Mouse (Mus musculus): ENCODE results near the gene Fgf18.

The Fgf18 gene

DNA sequence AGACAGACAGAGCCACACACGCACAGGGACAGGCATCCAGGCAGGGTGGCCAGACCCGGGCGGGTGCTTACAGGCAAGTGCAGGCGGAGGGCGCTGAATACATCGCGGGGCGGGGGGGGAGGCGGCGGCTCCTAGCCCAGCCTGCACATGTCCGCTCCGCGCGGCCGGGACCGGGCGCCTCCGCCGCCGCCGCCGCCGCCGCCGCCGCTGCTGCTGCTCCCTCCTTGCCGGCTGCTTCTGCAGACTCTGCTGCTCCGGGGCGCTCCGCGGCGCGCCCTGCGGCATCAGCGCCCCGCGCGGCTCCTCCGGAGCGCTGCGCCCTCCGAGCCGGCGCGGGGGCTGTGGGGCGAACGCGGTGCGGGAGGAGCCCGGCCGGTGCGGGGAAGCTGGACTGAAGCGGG is at the start of gene Fgf18:
TSS of gene Fgf18 (minus strand) at position 230 of the 401 bp plus-strand sequence.
- no peak for DNase-seq (ENCODE audit: low spot score in 2 of 2)

DNA sequence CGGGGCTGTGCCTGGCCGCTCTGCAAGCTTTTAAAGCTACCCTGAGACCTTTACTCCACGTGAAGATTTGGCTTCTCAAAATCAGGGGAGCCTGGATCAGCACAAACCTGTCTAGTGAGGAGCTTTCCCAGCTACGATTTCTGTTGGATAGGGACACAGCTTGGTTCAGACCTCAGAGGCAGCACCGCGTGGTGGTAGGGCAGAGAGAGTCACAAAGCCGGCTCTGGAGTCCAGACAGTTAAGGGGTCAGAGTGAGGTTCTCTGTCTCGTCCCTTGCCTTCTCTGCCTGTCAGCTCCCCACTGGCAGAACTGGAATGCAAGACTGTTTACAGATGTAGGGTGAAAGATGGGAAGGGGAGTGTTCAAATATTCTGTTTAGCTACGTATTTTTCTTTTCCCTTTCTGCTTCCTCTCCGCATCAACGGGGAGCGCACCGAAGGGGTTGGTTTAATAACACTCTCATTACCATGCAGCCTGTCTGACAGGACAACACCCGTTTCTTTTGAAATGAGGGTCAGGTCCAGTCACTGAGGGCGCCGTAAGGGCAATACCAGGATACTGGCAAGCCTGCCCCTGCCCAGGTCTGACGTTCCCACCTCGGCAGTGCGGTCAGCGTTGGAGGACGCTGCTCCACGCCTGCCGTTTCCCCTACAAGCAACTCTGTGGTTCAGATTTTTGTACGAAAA is 49.4 kb upstream of the Fgf18 start:
- DNase-seq (ENCODE audit: low spot score in 2 of 2) = no peak

DNA sequence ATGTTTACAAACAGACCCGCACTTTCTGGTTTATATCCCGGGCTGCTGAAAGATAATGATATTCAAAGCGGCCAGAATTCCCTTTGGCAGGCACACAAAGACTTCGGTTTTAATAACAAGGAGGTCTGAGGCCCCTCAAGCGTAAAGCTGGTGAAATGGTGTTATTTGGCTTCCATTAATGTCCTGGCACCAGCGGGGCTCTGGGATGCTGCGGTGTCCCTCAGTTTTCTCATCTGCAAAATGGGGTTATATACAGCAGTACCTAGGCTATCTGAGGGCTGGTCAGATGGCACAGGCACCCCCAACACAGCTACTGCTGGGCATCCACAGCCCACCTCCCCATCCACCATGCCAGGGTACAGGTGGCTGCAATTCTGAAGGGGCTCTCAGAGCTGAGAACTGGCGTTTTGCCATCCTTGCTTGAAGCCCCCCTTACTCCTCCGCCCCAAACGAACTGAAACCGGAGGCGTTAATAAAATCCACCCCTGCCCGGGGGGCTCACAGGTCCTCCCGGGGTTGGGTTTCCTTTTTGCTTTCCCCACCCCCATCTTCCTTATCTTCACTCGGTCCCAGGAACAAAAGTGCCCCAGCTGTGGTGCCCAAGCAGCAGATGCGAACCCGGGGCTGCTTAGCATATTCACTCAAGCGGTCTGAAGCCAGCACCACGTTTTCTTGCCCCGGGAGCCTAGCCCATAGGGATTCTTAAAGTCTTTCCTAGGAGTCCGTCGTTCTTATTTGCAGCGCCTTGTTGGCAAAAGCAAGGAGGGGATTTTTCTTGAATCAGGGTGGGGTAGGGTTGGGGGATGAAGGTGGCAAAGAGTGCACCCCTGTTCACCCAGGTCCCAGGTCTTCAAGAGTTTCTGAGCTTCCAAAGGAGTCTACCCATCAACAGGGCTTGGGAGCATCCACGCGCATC is 48.6 kb upstream of the Fgf18 start:
- DNase-seq (ENCODE audit: low spot score in 2 of 2) = no peak

DNA sequence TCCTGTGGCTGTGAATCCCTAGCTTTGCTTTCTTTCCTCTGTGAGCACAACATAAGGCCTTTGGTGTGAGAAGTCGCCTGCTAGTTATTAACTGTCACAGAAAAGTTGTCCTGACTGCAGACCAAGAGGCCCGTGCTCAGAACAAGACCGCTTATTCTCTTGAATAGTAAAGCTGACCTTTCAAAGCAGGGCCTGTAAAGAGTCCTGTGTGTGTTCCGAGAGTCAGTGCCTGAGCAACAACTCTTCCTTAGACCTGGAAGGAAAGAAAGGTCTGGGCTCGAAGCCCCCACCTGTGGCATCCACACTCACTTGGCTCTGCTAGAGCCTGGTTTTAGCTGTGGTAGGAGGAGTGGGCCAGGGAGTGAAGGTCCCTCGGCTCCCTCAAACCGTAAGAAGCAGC is 47.9 kb upstream of the Fgf18 start:
- no peak for DNase-seq (ENCODE audit: low spot score in 2 of 2)

DNA sequence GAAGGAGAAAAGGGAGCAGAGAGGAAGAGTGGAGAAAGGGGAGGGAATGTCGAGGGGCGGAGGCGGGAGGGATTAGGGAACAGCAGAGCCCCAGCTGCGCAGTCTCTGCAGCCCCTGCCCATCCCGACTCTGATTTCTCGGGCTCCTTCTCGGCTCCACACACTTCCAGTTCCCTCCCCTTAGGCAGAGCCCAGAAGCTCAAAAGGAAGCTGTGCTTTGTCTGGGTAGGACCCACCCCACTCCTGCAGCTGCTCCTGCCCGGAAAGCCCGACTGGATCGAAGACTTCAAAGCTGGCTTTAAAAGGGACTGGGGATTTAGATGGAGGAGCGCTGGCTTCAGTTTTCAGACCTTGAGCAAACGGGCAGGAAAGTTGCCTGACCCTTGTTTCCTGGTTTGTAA is 46.5 kb upstream of the Fgf18 start:
- no peak for DNase-seq (ENCODE audit: low spot score in 2 of 2)

DNA sequence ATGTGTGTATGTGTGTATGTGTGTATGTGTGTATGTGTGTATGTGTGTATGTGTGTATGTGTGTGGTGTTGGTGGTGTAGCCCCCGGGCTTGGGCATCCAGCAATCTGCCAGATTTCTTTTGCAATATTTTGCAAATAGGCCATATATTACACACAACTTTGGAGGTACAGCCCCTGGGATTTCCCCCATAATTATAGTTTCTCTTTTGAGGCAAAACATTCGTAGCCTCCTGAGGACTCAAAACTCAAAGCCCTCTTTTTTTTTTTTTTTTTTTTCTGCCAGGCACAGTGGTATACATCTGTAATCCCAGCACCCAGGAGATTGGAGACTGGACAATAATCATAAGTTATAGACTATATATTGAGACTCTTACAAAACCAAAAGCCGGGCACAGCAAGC is 34.6 kb upstream of the Fgf18 start:
- no peak for DNase-seq (ENCODE audit: low spot score in 2 of 2)

DNA sequence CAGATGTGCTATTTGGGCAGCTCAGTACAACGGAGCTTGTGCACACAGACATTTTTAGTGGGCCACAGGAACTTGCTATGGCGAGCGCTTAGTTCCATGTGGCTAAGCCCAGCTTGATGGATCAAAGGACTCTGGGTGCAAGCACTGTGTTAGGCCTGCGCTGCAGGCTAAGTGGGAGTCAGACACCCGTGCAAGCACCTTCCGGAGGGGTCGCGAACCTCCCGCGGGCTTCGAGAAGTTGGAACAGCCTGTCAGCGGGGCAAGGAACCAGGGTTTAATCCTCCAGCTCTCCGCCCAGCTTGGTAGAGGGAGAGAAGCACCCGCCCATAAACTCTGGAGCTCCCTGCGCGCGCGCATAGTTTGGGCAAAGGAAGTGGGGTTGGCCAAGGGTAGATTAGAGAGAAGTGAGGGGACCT is 33.5 kb upstream of the Fgf18 start:
- no peak for DNase-seq (ENCODE audit: low spot score in 2 of 2)

DNA sequence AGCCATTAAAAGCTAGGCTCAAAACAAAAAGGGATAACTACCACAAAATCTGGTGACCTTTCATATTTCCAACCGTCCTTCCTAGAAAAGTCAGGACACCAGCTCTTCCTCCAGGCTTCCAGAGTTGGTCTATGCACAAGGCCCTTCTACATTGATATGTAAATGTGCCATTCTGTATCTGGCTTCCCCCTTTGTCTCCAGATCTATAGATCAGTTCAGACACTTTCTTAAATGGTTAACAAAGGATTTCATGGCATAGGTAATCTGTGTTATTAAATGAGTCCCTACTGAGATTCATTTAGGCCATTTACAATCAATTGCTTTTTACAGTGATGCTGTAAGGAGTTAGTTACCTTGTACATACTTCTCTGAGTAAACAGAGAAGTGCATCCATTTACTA is 32.6 kb upstream of the Fgf18 start:
- no peak for DNase-seq (ENCODE audit: low spot score in 2 of 2)

DNA sequence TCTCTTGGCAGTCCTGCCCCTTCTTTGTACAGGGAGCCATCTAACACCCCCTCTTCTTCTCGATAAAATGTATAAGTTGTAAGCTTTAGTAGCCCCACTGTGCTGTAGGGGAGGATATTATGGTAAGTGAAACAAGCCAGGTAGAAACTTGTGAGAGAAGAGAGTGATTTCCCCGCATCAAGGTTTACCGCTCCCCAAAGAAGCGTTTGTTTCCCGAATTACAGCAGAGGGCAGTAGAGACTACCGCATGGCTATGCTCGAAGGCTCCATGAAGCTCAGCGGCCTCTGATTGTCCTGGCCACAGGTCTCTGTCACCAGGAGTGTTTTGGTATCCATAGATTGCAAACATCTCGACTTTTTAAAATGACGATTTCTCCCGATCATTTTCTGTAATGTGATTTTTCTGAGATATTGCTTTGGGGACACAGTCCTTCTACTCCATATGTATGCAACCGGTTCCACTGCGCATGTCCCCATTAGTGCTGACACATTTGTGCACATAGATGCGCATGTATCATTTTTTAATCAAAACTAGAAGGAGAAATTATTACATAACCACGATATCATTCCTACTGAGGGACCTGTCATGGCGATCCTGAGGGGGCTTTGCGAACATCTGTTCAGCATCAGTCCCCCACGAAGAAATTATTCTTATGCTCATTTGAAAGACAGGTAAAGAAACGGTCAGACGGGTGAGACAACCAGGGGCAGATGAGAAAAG is 29.5 kb upstream of the Fgf18 start:
- no peak for DNase-seq (ENCODE audit: low spot score in 2 of 2)

DNA sequence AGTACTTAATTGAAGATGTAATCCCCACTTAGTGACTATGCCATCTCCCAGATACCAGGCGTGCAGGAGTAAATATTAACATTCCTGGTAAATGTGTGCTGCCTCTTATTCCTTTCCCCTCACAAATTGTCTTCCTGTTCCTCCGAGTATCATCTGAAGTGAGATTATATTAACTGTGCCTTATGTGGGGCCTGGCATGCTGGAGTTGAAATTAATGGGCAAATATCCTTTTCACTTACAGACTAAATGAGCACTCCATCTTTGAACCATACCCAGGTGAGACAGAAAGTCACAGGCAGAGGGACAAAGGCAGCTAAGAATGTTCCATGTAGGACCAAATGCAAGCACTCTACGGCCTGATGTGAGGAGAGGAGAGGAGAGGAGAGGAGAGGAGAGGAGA is 28.6 kb upstream of the Fgf18 start:
- DNase-seq (ENCODE audit: low spot score in 2 of 2) = no peak

DNA sequence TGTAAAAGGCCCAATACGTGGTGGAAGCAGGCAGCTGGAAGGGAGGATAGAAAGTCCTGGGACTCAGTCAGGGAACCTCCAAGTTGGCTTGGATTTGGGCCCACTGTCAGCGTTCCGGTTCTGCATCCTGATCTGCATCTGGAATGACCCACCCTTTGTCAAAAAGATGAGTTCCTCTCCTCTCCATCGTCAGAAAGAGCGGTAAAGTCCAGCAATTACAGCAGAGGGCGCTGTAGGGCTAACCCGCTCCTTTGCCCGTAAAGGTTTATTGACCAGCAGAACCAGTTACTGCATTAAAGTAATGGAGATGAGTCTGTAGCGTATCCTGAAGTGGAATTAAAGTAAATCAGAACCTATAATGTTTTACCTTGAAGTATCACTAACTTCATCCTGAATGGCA is 23.3 kb upstream of the Fgf18 start:
- DNase-seq (ENCODE audit: low spot score in 2 of 2) = no peak

DNA sequence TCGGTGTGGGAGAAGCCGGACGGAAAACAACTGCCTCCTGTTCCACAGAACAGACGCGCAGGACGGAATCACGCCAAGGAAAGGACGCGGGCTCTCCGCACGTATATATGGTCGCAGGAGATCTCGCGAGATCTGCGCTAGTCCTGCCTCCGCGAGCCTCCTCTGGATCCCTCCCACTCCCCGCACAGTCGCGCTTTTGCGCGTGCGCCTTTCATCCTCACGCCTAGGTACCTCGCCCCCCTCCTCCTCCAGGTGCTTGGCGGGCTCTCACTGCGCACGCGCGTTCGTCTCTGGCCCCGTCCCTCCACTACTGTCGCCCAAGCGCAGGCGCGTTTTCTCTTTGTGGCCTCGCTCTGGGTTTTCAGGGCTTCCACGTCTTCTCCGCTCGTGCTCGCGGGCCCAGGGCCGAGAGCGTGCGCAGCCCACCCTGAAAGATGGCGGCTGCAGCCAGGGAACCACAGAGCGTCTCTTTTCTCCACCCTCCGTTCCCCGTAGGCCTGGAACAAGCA is 15.9 kb upstream of the Fgf18 start, which contains the start of gene Npm1:
TSS of gene Npm1 (minus strand) at position 209 of the 509 bp plus-strand sequence.
- peak; percentile 98 to 99 for DNase-seq (ENCODE audit: low spot score in 2 of 2)

DNA sequence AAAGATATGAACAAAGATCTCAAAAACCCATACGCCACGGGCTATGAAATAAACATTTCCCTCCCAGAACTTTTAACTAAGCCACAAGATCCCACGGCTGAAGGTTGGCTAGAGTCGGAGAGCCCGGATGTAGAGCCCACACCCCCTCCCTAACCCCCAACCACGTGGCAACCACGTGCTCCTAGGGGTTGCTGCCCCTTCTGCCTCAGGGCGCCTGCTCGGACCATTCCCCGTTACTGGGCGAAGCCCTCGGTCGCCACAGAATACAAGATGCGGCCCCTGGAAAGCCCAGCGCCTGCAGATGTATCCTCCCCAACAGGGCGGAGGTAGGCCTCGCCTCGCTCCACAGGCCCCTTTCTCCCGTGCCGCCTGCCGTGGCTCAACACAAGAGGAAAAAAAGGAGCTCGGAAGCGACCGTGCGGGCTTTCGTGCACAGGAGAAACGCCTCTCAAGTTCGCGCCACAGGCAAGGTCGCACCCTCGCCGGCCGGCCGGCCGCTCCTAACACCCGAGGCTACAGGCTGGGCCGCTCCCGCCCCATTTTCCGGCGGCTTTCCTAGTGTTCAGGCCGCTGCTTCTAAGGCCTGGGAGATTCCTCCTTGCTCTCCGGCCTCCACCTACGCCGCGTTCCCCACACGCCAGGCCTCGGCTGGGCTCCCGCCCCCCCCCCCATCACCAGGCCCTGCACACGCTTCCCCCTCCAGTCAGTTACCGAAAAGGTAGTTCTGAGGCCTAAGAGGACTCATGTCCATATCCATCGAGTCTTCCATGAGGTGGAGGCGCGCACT is 15.2 kb upstream of the Fgf18 start:
- DNase-seq (ENCODE audit: low spot score in 2 of 2) = peak in 1 of 2 experiments; percentile 53

DNA sequence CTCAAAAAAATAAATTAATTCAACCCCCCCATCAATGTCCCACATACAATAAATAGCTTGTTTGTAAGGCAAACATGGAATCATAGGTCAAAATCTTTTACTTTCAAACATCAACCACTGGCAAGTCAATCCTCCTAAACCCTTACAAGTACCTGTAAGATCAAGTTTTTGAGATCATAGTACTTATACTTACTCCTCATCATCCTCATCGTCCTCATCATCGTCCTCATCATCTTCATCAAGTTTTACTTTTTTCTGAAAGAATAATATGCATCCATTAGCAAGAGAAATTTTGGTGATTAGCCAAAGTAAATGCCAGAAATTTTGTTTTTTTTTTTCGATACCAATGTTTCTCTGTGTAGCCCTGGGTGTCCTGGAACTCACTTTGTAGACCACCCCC is 12.5 kb upstream of the Fgf18 start:
- no peak for DNase-seq (ENCODE audit: low spot score in 2 of 2)

DNA sequence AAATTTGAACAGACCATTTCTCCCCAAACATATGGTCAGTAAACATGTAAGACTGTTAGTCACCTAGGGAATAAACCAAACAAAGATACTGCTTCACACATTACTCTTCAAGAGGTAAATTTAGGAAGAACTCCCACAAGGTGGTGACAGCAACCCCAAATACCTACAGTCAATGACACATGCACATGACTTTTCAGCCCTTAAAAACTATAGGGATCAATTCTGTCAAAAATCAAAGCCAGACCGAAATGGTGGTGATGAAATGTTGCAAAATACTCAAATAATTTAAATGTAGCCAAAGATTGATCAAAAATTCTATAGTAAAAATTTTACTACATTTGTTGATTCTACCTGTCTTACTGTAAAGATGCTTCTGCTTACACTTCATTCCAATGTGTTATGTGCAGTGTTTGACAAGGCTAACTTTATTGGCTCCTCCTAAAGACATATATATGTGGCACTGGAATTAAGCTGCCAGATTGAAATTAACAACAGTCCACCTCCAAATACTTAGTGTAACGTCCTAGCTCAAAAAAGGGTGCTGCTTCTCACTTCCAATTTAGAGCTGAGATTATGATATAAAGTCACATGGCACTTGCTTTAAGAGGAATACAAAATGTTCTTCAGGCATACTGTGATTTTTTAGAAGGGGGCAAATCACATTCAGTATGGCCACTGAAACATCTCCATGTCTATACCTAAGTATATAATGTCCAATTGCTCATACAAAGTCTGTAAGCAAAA is 10.4 kb upstream of the Fgf18 start:
- no peak for DNase-seq (ENCODE audit: low spot score in 2 of 2)

DNA sequence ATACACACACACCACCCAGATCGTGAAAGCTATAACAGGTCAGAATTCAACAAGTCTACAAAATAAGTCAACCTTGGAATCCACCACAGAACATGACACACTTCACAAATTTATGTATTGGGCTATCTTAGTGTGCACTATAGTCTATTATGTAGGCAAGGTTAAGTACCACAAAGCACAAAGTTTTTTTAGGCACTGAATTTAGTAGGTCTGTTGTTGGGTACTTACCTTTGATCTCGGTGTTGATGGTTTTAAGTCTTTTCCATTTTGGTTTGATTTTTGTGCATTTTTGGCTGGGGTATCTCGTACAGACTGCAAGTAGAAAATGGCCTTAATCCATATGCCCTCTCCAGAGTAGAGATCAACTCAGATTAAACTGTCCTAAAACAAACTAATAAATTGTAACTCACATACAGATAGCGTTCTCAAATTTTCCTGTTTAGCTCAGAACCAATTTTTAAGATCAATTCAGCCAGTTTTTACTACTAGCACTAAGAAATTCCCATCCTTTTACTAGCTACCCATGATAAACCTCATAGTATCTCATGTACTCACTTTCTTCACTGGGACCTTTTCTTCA is 9.3 kb upstream of the Fgf18 start:
- DNase-seq (ENCODE audit: low spot score in 2 of 2) = no peak

DNA sequence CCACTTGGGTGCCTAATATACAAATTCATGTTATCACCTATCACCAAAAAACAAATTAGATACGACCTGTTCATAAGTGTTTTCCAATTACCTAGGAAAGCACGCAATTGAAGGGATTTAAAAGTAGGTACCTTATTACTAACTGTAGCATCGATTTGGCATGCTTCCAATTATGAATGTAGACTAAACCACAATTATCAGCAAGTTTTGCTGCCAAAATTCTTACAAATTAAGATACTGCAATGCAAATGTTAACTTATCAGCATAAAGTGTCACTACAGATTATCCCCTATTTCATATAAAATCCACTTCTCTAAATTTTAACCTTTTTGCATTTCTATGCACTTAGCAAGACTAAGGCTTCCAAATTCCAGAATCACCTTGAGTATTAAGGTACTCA is 7.3 kb upstream of the Fgf18 start:
- no peak for DNase-seq (ENCODE audit: low spot score in 2 of 2)

DNA sequence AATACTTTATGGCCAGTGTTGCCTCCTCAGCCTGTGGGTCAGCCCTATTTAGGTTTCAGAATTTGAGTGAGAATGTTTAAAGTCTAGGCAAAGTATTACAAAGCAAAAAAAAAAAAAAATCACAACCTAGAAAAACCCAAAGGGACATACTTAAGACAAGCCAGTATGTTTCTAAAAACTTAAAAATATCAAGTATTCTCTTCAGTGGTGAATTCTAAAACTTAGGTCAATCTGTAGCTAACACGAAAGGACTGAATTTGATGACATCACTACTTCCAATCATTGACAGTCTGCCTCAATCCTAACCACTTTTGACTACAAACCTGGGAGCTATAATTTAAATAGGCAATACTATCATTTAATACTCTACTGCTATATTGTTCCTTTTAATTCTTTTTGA is 5.8 kb upstream of the Fgf18 start:
- no peak for DNase-seq (ENCODE audit: low spot score in 2 of 2)

DNA sequence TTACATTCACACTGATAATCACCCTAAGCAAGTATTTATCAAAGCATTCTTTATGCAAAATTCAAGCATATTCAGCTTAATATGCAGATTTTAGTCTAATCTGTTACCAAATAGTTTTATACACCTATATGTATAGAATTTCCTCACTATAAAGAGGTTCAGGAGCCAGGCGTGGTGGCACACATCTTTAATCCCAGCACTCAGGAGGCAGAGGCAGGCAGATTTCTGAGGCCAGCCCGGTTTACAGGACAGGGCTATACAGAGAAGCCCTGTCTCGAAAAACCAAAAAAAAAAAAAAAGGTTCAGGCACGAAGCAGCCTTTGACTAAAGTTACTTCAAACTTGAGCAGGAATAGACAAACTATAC is 4.6 kb upstream of the Fgf18 start:
- no peak for DNase-seq (ENCODE audit: low spot score in 2 of 2)

DNA sequence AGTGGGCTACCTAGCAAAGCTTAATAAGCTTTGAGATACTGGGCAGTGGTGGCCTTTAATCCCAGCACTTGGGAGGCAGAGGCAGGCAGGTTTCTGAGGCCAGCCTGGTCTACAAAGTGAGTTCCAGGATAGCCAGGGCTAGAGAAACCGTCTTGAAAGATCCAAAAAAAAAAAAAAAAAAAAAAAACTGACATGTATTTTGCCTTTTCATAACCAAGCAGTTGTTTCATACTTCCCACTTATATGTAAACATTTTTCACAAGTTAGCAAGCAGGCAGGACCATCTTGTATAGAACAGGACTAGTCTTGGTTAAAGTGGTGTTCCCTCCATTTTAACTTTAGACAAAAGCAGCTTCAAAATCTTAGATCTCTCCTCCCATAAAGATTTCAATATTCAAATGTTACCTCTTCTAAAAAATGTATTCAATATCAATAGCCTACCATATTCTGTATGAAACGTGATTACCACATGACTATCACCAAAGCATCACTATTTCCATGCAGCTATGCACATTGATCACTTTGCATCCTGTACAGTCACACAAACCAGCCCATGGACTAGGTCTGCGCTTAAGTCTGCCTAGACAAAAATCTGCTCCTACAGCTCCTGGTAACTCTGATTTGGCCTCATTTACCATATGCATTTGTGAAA is 4.1 kb upstream of the Fgf18 start:
- DNase-seq (ENCODE audit: low spot score in 2 of 2) = no peak

All from right cerebral cortex, postnatal 36 days (tissue).